Mouse (Mus musculus) bone marrow, adult 2 months (tissue): ENCODE results near the gene Myo7a. TPM values are rescaled to one million over a fixed set of nuclear protein-coding genes. Genes with fewer than 3 reads are reported as not detected.
A peak's percentile ranks its signal among the peaks of the same experiment; 100 is the strongest.

Experiments used
- H3K27ac ChIP-seq: fragments of 200-500 bp; 2 replicates; pipeline ENCODE4 v1.5.1; 2012; ENCODE audit warnings: low read depth, mild to moderate bottlenecking, control low read depth, inconsistent platforms, low read length; ENCODE audit not compliant: control insufficient read depth, poor library complexity, insufficient read depth
- H3K4me1 ChIP-seq: fragments of 200-500 bp; 2 replicates; pipeline ENCODE4 v1.6.1; 2011; ENCODE audit warnings: low read length; ENCODE audit not compliant: control insufficient read depth, insufficient read depth
- H3K4me3 ChIP-seq: fragments of 200-500 bp; replicated peaks from 2 replicates; pipeline ENCODE3; 2011; ENCODE audit warnings: mild to moderate bottlenecking, low read depth, low read length, control low read depth; ENCODE audit not compliant: control insufficient read depth
- CTCF ChIP-seq: fragments of 200-500 bp; IDR thresholded peaks from 2 replicates; pipeline ENCODE4 v1.5.1; 2011; ENCODE audit warnings: low read length, control low read depth; ENCODE audit not compliant: control insufficient read depth, insufficient read depth
- POLR2A ChIP-seq: fragments of 200-500 bp; IDR thresholded peaks from 2 replicates; pipeline ENCODE4 v1.6.1; 2011; ENCODE audit warnings: low read depth, mild to moderate bottlenecking, control low read depth, low read length, borderline replicate concordance; ENCODE audit not compliant: control insufficient read depth
- WGBS: fragments of 180-500 bp; shearing (Covaris S2); methylation state at CpG from one replicate; pipeline ENCODE4 v1.1.7; 2018; 5-methylcytosine and 5-hydroxymethylcytosine counted together
- polyA plus RNA-seq: library from polyadenylated mRNA; stranded (reverse); fragments of >200 nt; gene quantifications from 2 replicates; pipeline ENCODE4 v1.2.4, GENCODE M21; 2011; ENCODE audit warnings: low replicate concordance; ENCODE audit not compliant: missing spikeins, insufficient read depth, insufficient read length

Myo7a gene
- polyA plus RNA-seq, 1 experiment, result 27.0 TPM

DNA sequence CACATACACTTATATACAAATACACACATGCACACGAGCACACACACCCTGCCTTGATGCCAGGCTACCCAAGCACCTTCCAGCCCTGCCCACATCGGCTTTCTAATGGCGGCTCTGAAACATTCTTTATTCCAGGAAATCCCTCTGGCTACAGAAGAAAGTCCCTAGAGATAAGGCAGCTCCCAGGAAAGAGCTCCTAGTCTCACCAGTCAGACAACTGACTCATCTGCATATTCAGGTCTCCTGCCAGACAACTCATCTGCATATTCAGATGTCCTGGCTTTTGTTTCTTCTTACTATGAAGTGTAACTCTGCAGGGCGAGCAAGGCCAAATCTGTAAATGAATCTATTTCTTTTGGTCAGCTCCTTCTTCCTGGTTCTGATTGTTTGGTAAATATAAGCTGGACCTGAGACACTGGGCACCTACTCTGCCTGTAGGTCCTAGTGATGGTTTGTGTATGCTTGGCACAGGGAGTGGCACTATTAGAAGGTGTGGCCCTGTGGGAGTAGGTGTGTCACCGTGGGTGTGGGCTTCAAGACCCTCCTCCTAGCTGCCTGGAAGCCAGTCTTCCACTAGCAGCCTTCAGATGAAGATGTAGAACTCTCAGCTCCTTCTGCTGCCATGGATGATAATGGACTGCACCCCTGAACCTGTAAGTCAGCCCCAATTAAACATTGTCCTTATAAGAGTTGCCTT lies 38.5 kb upstream of the Myo7a start:
- H3K4me3 ChIP-seq, result no peak overlapping the region
- H3K27ac ChIP-seq, result no peak overlapping the region
- no peak for TF ChIP-seq CTCF
- TF ChIP-seq POLR2A, result no peak
- 69% methylated on average over 5 of the region's 5 CpGs for WGBS
- no peaks in the 10 kb centered on the region; the same call in 1 of the 2 replicates for H3K4me1 ChIP-seq

DNA sequence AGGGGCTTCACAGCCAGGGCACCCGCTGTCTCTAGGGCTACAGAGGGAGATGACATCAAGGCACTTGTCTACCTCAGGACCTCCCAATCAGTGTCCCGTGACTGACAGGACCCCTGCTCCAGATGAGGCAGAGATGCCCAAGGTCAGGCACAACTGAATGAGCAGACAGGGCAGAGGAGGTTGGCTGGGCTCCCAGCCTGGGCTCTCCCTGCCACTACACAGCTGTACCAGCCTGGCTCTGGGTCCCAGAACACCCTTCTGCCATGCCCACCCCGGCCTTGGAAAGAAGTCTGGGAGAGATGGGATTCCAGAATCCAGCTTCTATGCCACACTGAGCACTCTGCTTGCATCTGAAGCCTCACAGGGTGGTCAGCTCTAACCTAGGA lies 36.9 kb upstream of the Myo7a start:
- H3K4me1 ChIP-seq, result no peaks in the 10 kb centered on the region; the same call in 1 of the 2 replicates
- TF ChIP-seq POLR2A (no peak), CTCF (no peak)

DNA sequence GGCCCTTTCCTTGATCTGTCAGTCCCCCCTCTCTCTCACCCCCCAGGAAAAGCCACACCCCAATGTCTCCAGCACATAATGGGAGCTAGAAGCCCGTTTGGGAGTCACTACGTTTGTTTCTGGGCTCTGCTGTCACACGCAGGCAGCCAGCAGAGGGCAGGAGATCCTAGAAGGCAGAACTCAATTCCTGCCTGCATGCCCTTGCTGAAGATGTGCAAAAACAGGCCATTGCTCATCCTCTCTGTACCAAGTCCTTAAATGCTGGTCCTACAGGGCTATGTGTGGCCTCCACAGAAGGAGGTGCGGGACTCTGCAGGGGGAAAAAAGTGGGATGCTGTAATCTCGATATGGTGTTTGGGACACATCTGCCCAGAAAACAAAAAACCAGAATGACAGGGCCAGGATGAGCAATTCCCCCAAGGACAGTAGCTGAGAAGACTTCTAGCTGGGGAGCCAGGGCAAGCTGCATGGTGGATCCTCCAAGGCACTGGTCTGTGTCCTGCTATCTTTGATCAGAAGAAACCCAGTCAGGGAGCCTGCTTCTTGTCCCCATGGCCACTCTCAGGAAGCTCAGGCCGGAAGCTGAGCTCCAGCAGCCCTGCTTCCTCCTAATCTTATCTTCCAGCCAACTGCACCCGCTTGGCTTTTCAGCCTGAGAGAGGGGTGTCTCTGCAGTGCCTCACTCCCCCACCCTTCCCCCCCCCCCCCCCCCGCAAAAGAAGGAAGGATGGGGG lies 36.4 kb upstream of the Myo7a start:
- WGBS, result 10% methylated on average over 8 of the region's 8 CpGs
- H3K4me1 ChIP-seq, result no peaks in the 10 kb centered on the region; the same call in 1 of the 2 replicates
- TF ChIP-seq CTCF (peak; percentile 88), POLR2A (no peak)
- H3K4me3 ChIP-seq, result no peak overlapping the region
- H3K27ac ChIP-seq, result no peak overlapping the region

More for the DNA sequence above, 36.9 kb upstream of the Myo7a start:
- H3K4me3 ChIP-seq, result no peak overlapping the region
- 26% methylated on average over 3 of the region's 3 CpGs for WGBS
- no peak overlapping the region for H3K27ac ChIP-seq

DNA sequence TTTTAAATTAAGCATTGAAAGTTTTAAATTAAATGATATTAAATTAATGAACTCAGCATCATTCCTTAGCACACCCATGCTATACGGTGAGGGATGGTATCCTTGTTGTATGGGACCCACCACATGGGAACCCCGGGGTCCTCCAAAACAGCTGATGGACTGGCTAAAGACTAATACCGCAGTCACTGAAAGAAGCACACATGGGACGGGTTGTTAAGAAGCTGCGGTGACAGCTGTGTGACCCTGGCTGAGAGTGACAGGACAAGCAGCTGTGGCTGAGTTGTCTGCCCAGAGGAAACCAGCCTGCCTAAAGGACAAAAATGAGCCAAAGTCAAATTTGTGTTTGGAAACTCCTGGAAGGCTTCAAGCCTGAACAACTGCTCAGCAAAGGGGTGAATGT lies 34.6 kb upstream of the Myo7a start:
- no peak overlapping the region for H3K27ac ChIP-seq
- TF ChIP-seq POLR2A, result no peak
- no peak overlapping the region for H3K4me3 ChIP-seq
- WGBS, result 96% methylated on average over 5 of the region's 5 CpGs
- no peaks in the 10 kb centered on the region; the same call in 1 of the 2 replicates for H3K4me1 ChIP-seq

DNA sequence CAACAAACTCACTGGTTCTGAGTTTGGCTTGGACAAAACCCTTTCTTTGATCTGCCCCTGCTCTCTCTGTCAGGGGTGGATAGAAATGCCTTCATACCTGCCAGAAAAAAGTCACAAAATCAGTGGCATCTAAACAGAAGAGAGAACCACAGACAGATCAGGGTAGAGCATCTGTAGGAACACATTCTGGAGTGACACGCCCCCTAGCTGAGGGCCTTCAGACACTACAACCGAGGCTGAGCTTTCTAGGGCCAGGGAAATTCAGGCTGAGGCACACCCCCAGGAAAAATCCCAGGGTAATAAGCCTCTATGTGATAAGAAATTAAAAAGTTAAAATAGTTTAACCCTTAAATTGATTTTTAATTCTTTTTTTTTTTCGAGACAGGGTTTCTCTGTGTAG lies 34.0 kb upstream of the Myo7a start:
- Histone ChIP-seq H3K4me1 (no peaks in the 10 kb centered on the region; the same call in 1 of the 2 replicates), H3K27ac (no peak overlapping the region), H3K4me3 (no peak overlapping the region)
- TF ChIP-seq POLR2A (no peak), CTCF (no peak)
- 67% methylated on average over 3 of the region's 3 CpGs for WGBS

DNA sequence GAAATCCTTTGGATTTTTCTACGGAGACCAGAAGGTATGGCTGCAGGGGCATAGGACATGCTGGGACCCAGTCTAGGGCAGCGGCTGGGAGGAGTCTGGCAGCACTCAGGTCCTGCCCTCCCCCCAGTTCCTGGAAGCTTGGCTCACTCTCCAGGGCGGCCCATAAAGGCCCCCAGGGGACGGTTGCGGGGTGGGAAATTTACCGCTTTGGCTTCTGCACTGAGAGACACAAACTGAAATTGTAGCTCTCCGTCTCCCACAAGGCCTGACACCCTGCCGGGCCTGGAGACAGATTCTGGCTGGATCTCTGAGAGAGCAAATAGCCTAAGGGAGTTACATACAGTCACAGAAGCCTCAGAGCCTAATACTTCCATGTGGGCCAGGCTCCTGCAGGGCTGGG lies 33.1 kb upstream of the Myo7a start:
- Histone ChIP-seq H3K27ac (no peak overlapping the region), H3K4me1 (no peaks in the 10 kb centered on the region; the same call in 1 of the 2 replicates), H3K4me3 (no peak overlapping the region)
- TF ChIP-seq CTCF, result no peak
- no peak for TF ChIP-seq POLR2A
- WGBS, result 86% methylated on average over 8 of the region's 8 CpGs

DNA sequence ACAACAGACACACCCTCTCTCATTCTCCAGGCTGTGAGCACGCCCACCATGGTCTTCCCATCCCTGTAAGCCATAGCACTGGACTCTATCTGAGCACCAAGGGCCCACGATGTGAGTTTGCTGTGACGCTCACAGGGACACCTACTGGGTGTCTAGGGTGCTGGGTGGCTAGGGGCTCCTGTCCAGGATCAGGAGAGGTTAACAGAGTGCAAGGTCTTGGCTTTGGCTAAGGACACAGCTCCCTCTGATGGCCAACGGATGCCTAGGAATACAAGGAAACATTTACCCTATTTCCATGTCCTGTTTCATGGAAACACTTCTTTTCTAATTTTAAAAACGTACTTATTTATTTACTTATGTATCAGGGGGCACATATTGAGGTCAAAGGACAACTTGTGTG lies 31.2 kb upstream of the Myo7a start:
- 90% methylated on average over 5 of the region's 5 CpGs for whole genome bisulfite sequencing
- H3K27ac ChIP-seq, result no peak overlapping the region
- no peaks in the 10 kb centered on the region for H3K4me1 ChIP-seq
- no peak overlapping the region for H3K4me3 ChIP-seq
- TF ChIP-seq CTCF (no peak), POLR2A (no peak)

DNA sequence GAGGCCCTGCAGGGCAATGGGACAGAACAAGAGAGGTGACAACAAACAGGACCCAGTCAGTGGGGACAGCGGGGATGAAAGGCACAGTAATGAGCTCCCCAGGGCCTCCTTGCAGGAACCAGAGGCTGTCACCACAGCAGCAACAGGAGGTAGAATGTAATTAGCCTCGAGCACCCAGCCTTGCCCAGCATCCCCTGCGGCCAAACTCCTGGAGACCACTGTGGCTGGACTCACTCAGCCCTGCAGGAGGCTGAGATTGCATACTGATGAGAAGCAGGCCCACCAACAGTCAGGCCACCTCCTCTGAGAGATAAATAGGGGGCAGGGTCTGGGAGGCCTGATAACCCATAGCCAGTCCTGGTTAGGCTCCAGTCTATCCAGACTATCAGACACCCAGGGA lies 30.5 kb upstream of the Myo7a start:
- no peak overlapping the region for H3K27ac ChIP-seq
- H3K4me1 ChIP-seq, result no peaks in the 10 kb centered on the region
- no peak overlapping the region for H3K4me3 ChIP-seq
- TF ChIP-seq POLR2A (no peak), CTCF (no peak)
- 89% methylated on average over 3 of the region's 3 CpGs for WGBS
